In the genomic region with DNA sequence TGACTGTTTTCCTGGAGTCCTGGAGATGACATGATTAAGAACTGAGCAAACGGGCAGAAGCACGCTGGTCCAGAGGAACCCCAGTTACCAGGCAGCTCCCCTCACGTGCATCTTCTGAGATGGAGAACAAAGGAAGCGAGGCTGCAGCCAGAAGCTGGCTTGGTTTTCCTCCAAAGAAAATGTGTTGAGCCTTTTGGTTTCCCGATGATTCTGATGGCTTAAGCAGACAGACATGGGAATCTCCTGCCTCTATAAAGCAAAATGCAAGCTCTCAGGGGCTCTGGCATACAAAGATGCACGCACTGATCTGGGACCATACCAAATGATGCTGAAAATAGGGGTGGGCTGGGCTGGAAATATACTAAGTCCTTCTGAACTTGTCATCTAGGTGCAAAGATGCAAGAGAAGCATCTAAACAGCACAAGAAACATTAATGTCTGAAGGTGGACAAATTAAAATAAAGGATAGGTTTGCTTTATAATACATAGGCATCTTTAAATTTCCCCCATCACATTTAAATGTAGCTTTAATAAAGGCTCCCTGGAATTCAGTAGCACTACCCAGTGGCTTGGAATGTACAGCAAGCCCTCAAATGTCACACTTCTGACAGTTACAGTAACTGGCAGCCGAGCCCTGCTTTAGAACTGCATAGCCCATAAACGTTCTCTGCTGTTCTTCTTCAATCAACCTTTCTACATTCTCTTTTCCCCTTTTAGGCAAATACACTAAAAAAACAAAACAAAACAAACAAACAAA, we compare ENCODE assay signal across 9 mouse cellular contexts. TPM values are rescaled to one million over a fixed set of nuclear protein-coding genes. Genes with fewer than 3 reads are reported as not detected.
DNase-seq lines count a peak whose midpoint lies in the region; ATAC-seq lines count a peak whose summit lies in the region.
"Had no signal": no experiment of that assay in that cellular context is flagged by ENCODE, and none has a peak within 500 bp of the region (broad histone marks: within the 10 kb centered on the region; RNA-seq: fewer than 3 reads in every experiment).

No protein-coding gene starts in this region.

- H3K36me3 ChIP-seq in forebrain, embryonic 10.5 days (replicated peaks) = peaks cover 16% of the 10 kb centered on the region

- peak; percentile 58 to 61 for DNase-seq in right cerebral cortex, adult 2 months (ENCODE audit: low spot score in 2 of 2)
- DNase-seq in right cerebral cortex, postnatal 14 days = no peak
- no peak for DNase-seq in forebrain, embryonic 10.5 days (ENCODE audit: extremely low spot score, low spot score)
- peak; percentile 47 for DNase-seq in left cerebral cortex, postnatal 4 days
- peak; percentile 22 for DNase-seq in right cerebral cortex, postnatal 4 days
- no peak for DNase-seq in natural killer cell, adult 2 months (ENCODE audit: low spot score in 2 of 2)
- DNase-seq in adipocyte (ENCODE audit: low spot score) = no peak
- DNase-seq: heart, postnatal 10 days had no signal

- 60% methylated on average over 8 of the region's 8 CpGs for WGBS in forebrain, embryonic 10.5 days

- intact Hi-C loops in left cerebral cortex, postnatal 4 days (cut with DNase I) = no loop called here

- no peak for ATAC-seq in erythroblast, adult 5-6 weeks (replicated peaks; ENCODE audit: low FRiP score, poor library complexity, severe bottlenecking)

- no peaks in the 10 kb centered on the region for H3K27me3 ChIP-seq in forebrain, embryonic 10.5 days (ENCODE audit: poor library complexity, severe bottlenecking)

- H3K9me3 ChIP-seq in forebrain, embryonic 10.5 days = no peaks in the 10 kb centered on the region

- peak overlapping the region; percentile 33; the same call in 1 of the 2 replicates for H3K4me3 ChIP-seq in forebrain, embryonic 10.5 days

- peaks cover 28% of the 10 kb centered on the region for H3K4me1 ChIP-seq in forebrain, embryonic 10.5 days

- H3K27ac ChIP-seq in forebrain, embryonic 10.5 days = peak overlapping the region; percentile 82

RNA-seq across cellular contexts. Expression of a gene that starts 54.9 kb away (rescaled TPM):
- 81.8 and 89.4 TPM in 2 replicates for polyA plus RNA-seq in forebrain, embryonic 10.5 days (2016; fragmentation: Nextera tagmentation; extraction: Ambion mirVana)
- 10 to 100 TPM; 73.2 to 80.5 TPM for total RNA-seq in left cerebral cortex, postnatal 4 days (2021)
- total RNA-seq in erythroblast, adult 5-6 weeks (2015; ENCODE audit: low replicate concordance) = 11.9 and 25.9 TPM in 2 replicates
- 13.5 and 25.1 TPM in 2 replicates for total RNA-seq in erythroblast, adult 5-6 weeks (2017; ENCODE audit: low replicate concordance)

Comparison
In these comparisons a context has a peak if more than half of its experiments do, and no peak if none do; other contexts are left out.
1. DNase-seq: peak in right cerebral cortex, adult 2 months (2 of 2), left cerebral cortex, postnatal 4 days (single experiment) and right cerebral cortex, postnatal 4 days (single experiment); none in right cerebral cortex, postnatal 14 days (single experiment), forebrain, embryonic 10.5 days (single experiment), natural killer cell, adult 2 months (0 of 2) and adipocyte (single experiment).